Mouse (Mus musculus): ENCODE measurements at regions not wholly inside any gene's neighbourhood (a gene's known extent, or its start where the extent isn't known, plus 50 kb on each side); places are given as distances from the start of the nearest gene placed in this dataset.
"Not testable (repeated sequence)": the region's sequence is repeated elsewhere in the genome, so short reads cannot be mapped to it uniquely, and the experiment has no call there.

- Histone ChIP-seq H3K27me3 (ENCODE audit: control insufficient read depth, insufficient read depth, insufficient read length) (no peaks in the 10 kb centered on the region), H3K79me3 (ENCODE audit: low read depth) (no peaks in the 10 kb centered on the region), H3K36me3 (ENCODE audit: control insufficient read depth, insufficient read depth) (no peaks in the 10 kb centered on the region), H3K79me2 (ENCODE audit: control insufficient read depth, insufficient read depth) (no peaks in the 10 kb centered on the region), H3ac (ENCODE audit: control insufficient read depth, insufficient read length, low read depth) (no peak overlapping the region), H3K4me3 (ENCODE audit: insufficient read depth, poor library complexity, severe bottlenecking) (no peak overlapping the region)
- TF ChIP-seq MYOG (IDR thresholded peaks at IDR 0.05; ENCODE audit: control insufficient read depth, extremely low read depth, insufficient read length): no peak
- TF ChIP-seq MYOD1 (IDR thresholded peaks at IDR 0.05; ENCODE audit: control insufficient read depth, insufficient read length, low read depth): no peak
- TF ChIP-seq CEBPB (IDR thresholded peaks at IDR 0.05; ENCODE audit: low read depth): no peak
- TF ChIP-seq MAX (IDR thresholded peaks at IDR 0.05): no peak
- TF ChIP-seq USF1 (IDR thresholded peaks at IDR 0.05; ENCODE audit: low read depth): no peak
- TF ChIP-seq CTCF (IDR thresholded peaks at IDR 0.05; ENCODE audit: control insufficient read depth, insufficient read depth, insufficient read length): no peak
Observed at GRCm38 (mm10) chr1:154053641-154054040, 147.3 kb upstream of the Zfp648 start.

GRCm38 (mm10) chr1:154054874-154055273 lies 146.1 kb upstream of the Zfp648 start:
- TF ChIP-seq CEBPB (IDR thresholded peaks at IDR 0.05; ENCODE audit: low read depth) (no peak), USF1 (IDR thresholded peaks at IDR 0.05; ENCODE audit: low read depth) (no peak), MAX (IDR thresholded peaks at IDR 0.05) (no peak), FOSL1 (IDR thresholded peaks at IDR 0.05; ENCODE audit: insufficient read depth, low read length, poor library complexity, severe bottlenecking) (no peak), MYOD1 (IDR thresholded peaks at IDR 0.05; ENCODE audit: control insufficient read depth, insufficient read length, low read depth) (no peak), MYOG (IDR thresholded peaks at IDR 0.05; ENCODE audit: control insufficient read depth, extremely low read depth, insufficient read length) (no peak), CTCF (IDR thresholded peaks at IDR 0.05; ENCODE audit: control insufficient read depth, insufficient read depth, insufficient read length) (no peak)

GRCm38 (mm10) chr1:154061397-154061796 lies 139.6 kb upstream of the Zfp648 start:
- not testable (repeated sequence) for H3K79me2 ChIP-seq (ENCODE audit: control insufficient read depth, insufficient read depth); H3K27me3 ChIP-seq (ENCODE audit: control insufficient read depth, insufficient read depth, insufficient read length); H3K36me3 ChIP-seq (ENCODE audit: control insufficient read depth, insufficient read depth)

More at GRCm38 (mm10) chr1:154054874-154055273, 146.1 kb upstream of the Zfp648 start:
- Histone ChIP-seq H3K4me3 (ENCODE audit: insufficient read depth, poor library complexity, severe bottlenecking) (no peak overlapping the region), H3K79me3 (ENCODE audit: low read depth) (no peaks in the 10 kb centered on the region), H3K79me2 (ENCODE audit: control insufficient read depth, insufficient read depth) (no peaks in the 10 kb centered on the region), H3ac (ENCODE audit: control insufficient read depth, insufficient read length, low read depth) (no peak overlapping the region), H3K27me3 (ENCODE audit: control insufficient read depth, insufficient read depth, insufficient read length) (no peaks in the 10 kb centered on the region), H3K36me3 (ENCODE audit: control insufficient read depth, insufficient read depth) (no peaks in the 10 kb centered on the region)

GRCm38 (mm10) chr1:154061851-154062250 lies 139.1 kb upstream of the Zfp648 start:
- H3ac ChIP-seq (ENCODE audit: control insufficient read depth, insufficient read length, low read depth): no peak overlapping the region
- TF ChIP-seq MYOG (IDR thresholded peaks at IDR 0.05; ENCODE audit: control insufficient read depth, extremely low read depth, insufficient read length) (no peak), CTCF (IDR thresholded peaks at IDR 0.05; ENCODE audit: control insufficient read depth, insufficient read depth, insufficient read length) (no peak), CEBPB (IDR thresholded peaks at IDR 0.05; ENCODE audit: low read depth) (no peak), MYOD1 (IDR thresholded peaks at IDR 0.05; ENCODE audit: control insufficient read depth, insufficient read length, low read depth) (no peak), USF1 (IDR thresholded peaks at IDR 0.05; ENCODE audit: low read depth) (no peak), MAX (IDR thresholded peaks at IDR 0.05) (no peak)
- H3K79me3 ChIP-seq (ENCODE audit: low read depth): no peaks in the 10 kb centered on the region
- no peaks in the 10 kb centered on the region for H3K36me3 ChIP-seq (ENCODE audit: control insufficient read depth, insufficient read depth)
- no peak overlapping the region for H3K4me3 ChIP-seq (ENCODE audit: insufficient read depth, poor library complexity, severe bottlenecking)
- H3K27me3 ChIP-seq (ENCODE audit: control insufficient read depth, insufficient read depth, insufficient read length): no peaks in the 10 kb centered on the region
- H3K79me2 ChIP-seq (ENCODE audit: control insufficient read depth, insufficient read depth): no peaks in the 10 kb centered on the region

More at GRCm38 (mm10) chr1:154061397-154061796, 139.6 kb upstream of the Zfp648 start:
- not testable (repeated sequence) for H3K4me3 ChIP-seq (ENCODE audit: insufficient read depth, poor library complexity, severe bottlenecking); H3K79me3 ChIP-seq (ENCODE audit: low read depth); H3ac ChIP-seq (ENCODE audit: control insufficient read depth, insufficient read length, low read depth)

GRCm38 (mm10) chr1:154062666-154063065 lies 138.3 kb upstream of the Zfp648 start:
- Histone ChIP-seq H3K36me3 (ENCODE audit: control insufficient read depth, insufficient read depth) (no peaks in the 10 kb centered on the region), H3K4me3 (ENCODE audit: insufficient read depth, poor library complexity, severe bottlenecking) (no peak overlapping the region), H3K79me3 (ENCODE audit: low read depth) (no peaks in the 10 kb centered on the region), H3ac (ENCODE audit: control insufficient read depth, insufficient read length, low read depth) (no peak overlapping the region), H3K79me2 (ENCODE audit: control insufficient read depth, insufficient read depth) (no peaks in the 10 kb centered on the region), H3K27me3 (ENCODE audit: control insufficient read depth, insufficient read depth, insufficient read length) (no peaks in the 10 kb centered on the region)
- TF ChIP-seq MYOD1 (IDR thresholded peaks at IDR 0.05; ENCODE audit: control insufficient read depth, insufficient read length, low read depth) (no peak), FOSL1 (IDR thresholded peaks at IDR 0.05; ENCODE audit: insufficient read depth, low read length, poor library complexity, severe bottlenecking) (no peak), CEBPB (IDR thresholded peaks at IDR 0.05; ENCODE audit: low read depth) (no peak), MAX (IDR thresholded peaks at IDR 0.05) (no peak), USF1 (IDR thresholded peaks at IDR 0.05; ENCODE audit: low read depth) (no peak), MYOG (IDR thresholded peaks at IDR 0.05; ENCODE audit: control insufficient read depth, extremely low read depth, insufficient read length) (no peak), CTCF (IDR thresholded peaks at IDR 0.05; ENCODE audit: control insufficient read depth, insufficient read depth, insufficient read length) (no peak)

- TF ChIP-seq MAX (IDR thresholded peaks at IDR 0.05) (no peak), CTCF (IDR thresholded peaks at IDR 0.05; ENCODE audit: control insufficient read depth, insufficient read depth, insufficient read length) (no peak), MYOG (IDR thresholded peaks at IDR 0.05; ENCODE audit: control insufficient read depth, extremely low read depth, insufficient read length) (no peak), CEBPB (IDR thresholded peaks at IDR 0.05; ENCODE audit: low read depth) (no peak), MYOD1 (IDR thresholded peaks at IDR 0.05; ENCODE audit: control insufficient read depth, insufficient read length, low read depth) (no peak), USF1 (IDR thresholded peaks at IDR 0.05; ENCODE audit: low read depth) (no peak)
- no peak overlapping the region for H3ac ChIP-seq (ENCODE audit: control insufficient read depth, insufficient read length, low read depth)
- H3K36me3 ChIP-seq (ENCODE audit: control insufficient read depth, insufficient read depth): no peaks in the 10 kb centered on the region
Observed at GRCm38 (mm10) chr1:154064633-154065032, 136.4 kb upstream of the Zfp648 start.

More at GRCm38 (mm10) chr1:154064633-154065032, 136.4 kb upstream of the Zfp648 start:
- Histone ChIP-seq H3K4me3 (ENCODE audit: insufficient read depth, poor library complexity, severe bottlenecking) (no peak overlapping the region), H3K27me3 (ENCODE audit: control insufficient read depth, insufficient read depth, insufficient read length) (no peaks in the 10 kb centered on the region), H3K79me2 (ENCODE audit: control insufficient read depth, insufficient read depth) (no peaks in the 10 kb centered on the region), H3K79me3 (ENCODE audit: low read depth) (no peaks in the 10 kb centered on the region)

All from C2C12 (cell line).